Comparison of ENCODE assay signal across 29 mouse cellular contexts in the genomic region with DNA sequence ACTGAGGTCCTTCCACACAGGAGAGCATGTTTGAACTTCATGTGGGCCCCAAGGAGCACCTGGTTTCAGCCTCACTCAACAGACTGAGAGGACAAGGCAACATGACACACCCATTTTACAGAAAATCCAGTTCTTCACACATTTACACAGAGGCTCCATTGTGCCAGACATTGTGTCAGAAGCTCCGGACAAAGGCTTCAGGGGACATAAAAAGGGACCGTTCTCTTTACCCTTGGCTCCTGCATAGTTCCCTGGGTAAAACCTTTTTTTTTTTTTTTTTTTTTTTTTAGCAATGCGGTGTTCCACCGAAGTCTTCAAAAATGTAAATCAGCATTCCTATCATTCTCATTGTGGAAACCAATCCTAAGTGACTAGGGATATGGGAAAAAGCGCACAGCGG.
DNase-seq lines count a peak whose midpoint lies in the region; ATAC-seq and TF ChIP-seq lines count a peak whose summit lies in the region.
"Had no signal": no experiment of that assay in that cellular context is flagged by ENCODE, and none has a peak within 500 bp of the region (broad histone marks: within the 10 kb centered on the region; RNA-seq: fewer than 3 reads in every experiment).

No protein-coding gene starts in this region.

- H3K4me1 ChIP-seq in hindbrain, embryonic 12.5 days = peaks cover 64% of the 10 kb centered on the region
- peaks cover 15% of the 10 kb centered on the region for H3K4me1 ChIP-seq in hindbrain, embryonic 16.5 days (ENCODE audit: control insufficient read depth, insufficient read depth, low read depth, low read length)
- peaks cover 12% of the 10 kb centered on the region for H3K4me1 ChIP-seq in stomach, embryonic 14.5 days (ENCODE audit: control insufficient read depth, insufficient read depth, low read length)
- no peaks in the 10 kb centered on the region for H3K4me1 ChIP-seq in stomach, postnatal 0 days (replicated peaks; ENCODE audit: control insufficient read depth, insufficient read depth)
- H3K4me1 ChIP-seq in midbrain, embryonic 13.5 days (replicated peaks) = peaks cover 81% of the 10 kb centered on the region
- H3K4me1 ChIP-seq: heart, embryonic 13.5 days; limb, embryonic 15.5 days; liver, embryonic 15.5 days; lung, embryonic 15.5 days had no signal

- peak overlapping the region; percentile 85 for H3K27ac ChIP-seq in hindbrain, embryonic 12.5 days
- H3K27ac ChIP-seq in hindbrain, embryonic 16.5 days (ENCODE audit: low read depth, low read length) = no peak overlapping the region; the same call in 1 of the 2 replicates
- H3K27ac ChIP-seq in stomach, embryonic 14.5 days (ENCODE audit: low read length) = peak overlapping the region; percentile 59; the same call in 1 of the 2 replicates
- H3K27ac ChIP-seq in stomach, postnatal 0 days (replicated peaks) = no peak overlapping the region
- peak overlapping the region; percentile 86 for H3K27ac ChIP-seq in midbrain, embryonic 13.5 days
- H3K27ac ChIP-seq: embryonic facial prominence, embryonic 13.5 days; heart, embryonic 13.5 days; limb, embryonic 15.5 days; liver, embryonic 15.5 days; lung, embryonic 15.5 days had no signal

- H3K9ac ChIP-seq in hindbrain, embryonic 12.5 days = no peak overlapping the region
- H3K9ac ChIP-seq in hindbrain, embryonic 16.5 days (ENCODE audit: low read depth, low read length) = no peak overlapping the region
- no peak overlapping the region for H3K9ac ChIP-seq in stomach, embryonic 14.5 days (replicated peaks; ENCODE audit: low read depth, low read length)
- no peak overlapping the region for H3K9ac ChIP-seq in stomach, postnatal 0 days (ENCODE audit: low read length)
- H3K9ac ChIP-seq in midbrain, embryonic 13.5 days (replicated peaks) = no peak overlapping the region
- H3K9ac ChIP-seq: embryonic facial prominence, embryonic 13.5 days; heart, embryonic 13.5 days; limb, embryonic 15.5 days; liver, embryonic 15.5 days; lung, embryonic 15.5 days had no signal

- no peak for TF ChIP-seq EP300 in stomach, postnatal 0 days (optimal IDR thresholded peaks at IDR 0.05)

- H3K27me3 ChIP-seq in hindbrain, embryonic 12.5 days = no peaks in the 10 kb centered on the region
- no peaks in the 10 kb centered on the region for H3K27me3 ChIP-seq in hindbrain, embryonic 16.5 days (replicated peaks; ENCODE audit: control insufficient read depth, insufficient read depth, low read length)
- H3K27me3 ChIP-seq in stomach, embryonic 14.5 days (ENCODE audit: control insufficient read depth, insufficient read depth, low read length) = no peaks in the 10 kb centered on the region
- H3K27me3 ChIP-seq in stomach, postnatal 0 days (ENCODE audit: control insufficient read depth, insufficient read depth, low read length) = no peaks in the 10 kb centered on the region
- H3K27me3 ChIP-seq in midbrain, embryonic 13.5 days = no peaks in the 10 kb centered on the region
- H3K27me3 ChIP-seq: embryonic facial prominence, embryonic 13.5 days; heart, embryonic 13.5 days; limb, embryonic 15.5 days; liver, embryonic 15.5 days; lung, embryonic 15.5 days; megakaryocyte, embryonic 14.5 days had no signal

- DNase-seq in stomach, postnatal 0 days (ENCODE audit: low spot score) = no peak
- DNase-seq in urinary bladder, postnatal 14 days (ENCODE audit: low spot score) = no peak
- no peak for DNase-seq in right cerebral cortex, postnatal 10 days (ENCODE audit: low spot score in 2 of 2)
- DNase-seq: adrenal gland, postnatal 14 days; cerebellum, adult 2 months; cerebellum, postnatal 36 days; embryo, embryonic 11 days; gastrocnemius, postnatal 25 days; heart, adult 18-20 months; heart, postnatal 14 days; kidney, adult 18-20 months; kidney, postnatal 4 days; left cerebral cortex, postnatal 4 days; lung, postnatal 36 days; right cerebral cortex, postnatal 14 days; thymus, adult 18-20 months; thymus, postnatal 36 days had no signal

- H3K4me3 ChIP-seq in hindbrain, embryonic 12.5 days = no peak overlapping the region
- no peak overlapping the region for H3K4me3 ChIP-seq in hindbrain, embryonic 16.5 days (ENCODE audit: low read length)
- no peak overlapping the region for H3K4me3 ChIP-seq in stomach, embryonic 14.5 days (ENCODE audit: low read depth, low read length)
- H3K4me3 ChIP-seq in stomach, postnatal 0 days (ENCODE audit: low read depth, low read length) = no peak overlapping the region
- no peak overlapping the region for H3K4me3 ChIP-seq in midbrain, embryonic 13.5 days (replicated peaks)
- H3K4me3 ChIP-seq: embryonic facial prominence, embryonic 13.5 days; erythroblast, embryonic 14.5 days; heart, embryonic 13.5 days; limb, embryonic 15.5 days; liver, embryonic 15.5 days; lung, embryonic 15.5 days; megakaryocyte, embryonic 14.5 days had no signal

- H3K9me3 ChIP-seq in hindbrain, embryonic 12.5 days (replicated peaks) = no peaks in the 10 kb centered on the region
- H3K9me3 ChIP-seq in hindbrain, embryonic 16.5 days (ENCODE audit: control insufficient read depth, low read length) = no peaks in the 10 kb centered on the region
- H3K9me3 ChIP-seq in stomach, embryonic 14.5 days (ENCODE audit: control insufficient read depth, low read depth, low read length) = no peaks in the 10 kb centered on the region
- no peaks in the 10 kb centered on the region for H3K9me3 ChIP-seq in stomach, postnatal 0 days (ENCODE audit: control insufficient read depth, low read length)
- no peaks in the 10 kb centered on the region for H3K9me3 ChIP-seq in midbrain, embryonic 13.5 days
- H3K9me3 ChIP-seq: embryonic facial prominence, embryonic 13.5 days; heart, embryonic 13.5 days; limb, embryonic 15.5 days; liver, embryonic 15.5 days; lung, embryonic 15.5 days; megakaryocyte, embryonic 14.5 days had no signal

- 0 out of 2 replicates have a peak, but pooled peaks cover 3% of the 10 kb centered on the region for H3K36me3 ChIP-seq in hindbrain, embryonic 12.5 days
- H3K36me3 ChIP-seq in hindbrain, embryonic 16.5 days (ENCODE audit: control insufficient read depth, insufficient read depth, low read length) = no peaks in the 10 kb centered on the region
- no peaks in the 10 kb centered on the region for H3K36me3 ChIP-seq in stomach, embryonic 14.5 days (ENCODE audit: control insufficient read depth, insufficient read depth, low read length)
- H3K36me3 ChIP-seq in stomach, postnatal 0 days (ENCODE audit: control insufficient read depth, insufficient read depth, low read length) = no peaks in the 10 kb centered on the region
- H3K36me3 ChIP-seq in midbrain, embryonic 13.5 days = peaks cover 26% of the 10 kb centered on the region
- H3K36me3 ChIP-seq: embryonic facial prominence, embryonic 13.5 days; heart, embryonic 13.5 days; limb, embryonic 15.5 days; liver, embryonic 15.5 days; lung, embryonic 15.5 days had no signal

- no peak for TF ChIP-seq CTCF in stomach, postnatal 0 days (IDR thresholded peaks at IDR 0.05; ENCODE audit: low read depth)

- no peak for ATAC-seq in hindbrain, embryonic 12.5 days (ENCODE audit: low FRiP score)
- no peak for ATAC-seq in hindbrain, embryonic 16.5 days
- ATAC-seq in stomach, embryonic 14.5 days (ENCODE audit: insufficient number of reproducible peaks, insufficient read depth, low FRiP score, low read depth) = no peak
- ATAC-seq in stomach, postnatal 0 days (ENCODE audit: low FRiP score, low TSS enrichment) = no peak
- no peak for ATAC-seq in midbrain, embryonic 13.5 days
- ATAC-seq: inflammation-experienced regulatory T-cells, adult 6 months had no signal

- 61% methylated on average over 6 of the region's 6 CpGs for WGBS in hindbrain, embryonic 12.5 days
- WGBS in hindbrain, embryonic 16.5 days = 38% methylated on average over 6 of the region's 6 CpGs
- 56% methylated on average over 6 of the region's 6 CpGs for WGBS in stomach, embryonic 14.5 days
- 57% methylated on average over 6 of the region's 6 CpGs for WGBS in stomach, postnatal 0 days
- WGBS in midbrain, embryonic 13.5 days = 31% methylated on average over 6 of the region's 6 CpGs

- no peak overlapping the region for H3K4me2 ChIP-seq in hindbrain, embryonic 12.5 days (replicated peaks)
- H3K4me2 ChIP-seq in hindbrain, embryonic 16.5 days (ENCODE audit: low read length) = no peak overlapping the region
- no peak overlapping the region for H3K4me2 ChIP-seq in stomach, embryonic 14.5 days (replicated peaks; ENCODE audit: low read depth, low read length)
- no peak overlapping the region for H3K4me2 ChIP-seq in stomach, postnatal 0 days (replicated peaks; ENCODE audit: low read depth)
- H3K4me2 ChIP-seq in midbrain, embryonic 13.5 days (replicated peaks) = no peak overlapping the region
- H3K4me2 ChIP-seq: embryonic facial prominence, embryonic 13.5 days; heart, embryonic 13.5 days; limb, embryonic 15.5 days; liver, embryonic 15.5 days; lung, embryonic 15.5 days had no signal

Comparison
In these comparisons a context has a peak if more than half of its experiments do, and no peak if none do; other contexts are left out.
1. H3K27ac ChIP-seq: peak in hindbrain, embryonic 12.5 days (single experiment), stomach, embryonic 14.5 days (single experiment) and midbrain, embryonic 13.5 days (single experiment); none in hindbrain, embryonic 16.5 days (single experiment) and stomach, postnatal 0 days (single experiment).